Mouse (Mus musculus) adrenal gland, postnatal 36 days (tissue): ENCODE results near the gene Olfr649. TPM values are rescaled to one million over a fixed set of nuclear protein-coding genes. Genes with fewer than 3 reads are reported as not detected.
A peak's percentile ranks its signal among the peaks of the same experiment; 100 is the strongest.

Experiments
- DNase-seq, 2 experiments: peaks; one replicate each; pipeline ENCODE4 v3.0.0; 2021; ENCODE audit warnings: mixed read lengths in 1 of 2
- long read RNA-seq, 2 experiments: library from polyadenylated mRNA; stranded (forward); transcript quantifications; one replicate each; pipeline ENCODE4 v2.0.0; 2021; ENCODE audit warnings: borderline sequencing depth in 2 of 2
- total RNA-seq, 2 experiments: library from RNA; stranded (reverse); gene quantifications; 2 replicates each; pipeline ENCODE4 v1.2.3; 2021

Gene Olfr649
- total RNA-seq = not detected
- long read RNA-seq, experiment 1 = 0 reads
- long read RNA-seq, experiment 2 = 0 reads

- DNase-seq = no peak
These were observed at the start of gene Olfr649 for GRCm38 (mm10) chr7:104195885-104196284. TSS of gene Olfr649 (minus strand) at chr7:104195985.

GRCm38 (mm10) chr7:104244287-104245181 lies 48.7 kb upstream of the Olfr649 start, which contains the start of gene Trim34a:
TSS of gene Trim34a (plus strand) at chr7:104244457.
- peak; percentile 41 to 76 for DNase-seq

- no peak for DNase-seq
These were observed 47.8 kb upstream of the Olfr649 start for GRCm38 (mm10) chr7:104243616-104244015.

- DNase-seq = no peak
These were observed 45.1 kb upstream of the Olfr649 start for GRCm38 (mm10) chr7:104240857-104241256.

- DNase-seq = peak; percentile 27 to 46
These were observed 35.4 kb upstream of the Olfr649 start for GRCm38 (mm10) chr7:104231203-104231602.

- DNase-seq = peak; percentile 94
These were observed 23.1 kb upstream of the Olfr649 start, which contains the start of gene Trim6 for GRCm38 (mm10) chr7:104218701-104219569. TSS of gene Trim6 (plus strand) at chr7:104218793.

- DNase-seq = no peak
These were observed 22.1 kb upstream of the Olfr649 start for GRCm38 (mm10) chr7:104217881-104218280.

- no peak for DNase-seq
These were observed 20.3 kb upstream of the Olfr649 start for GRCm38 (mm10) chr7:104216011-104216535.

GRCm38 (mm10) chr7:104206197-104206596 lies 10.4 kb upstream of the Olfr649 start:
- DNase-seq = no peak

- peak; percentile 79 to 86 for DNase-seq
These were observed 4.0 kb upstream of the Olfr649 start for GRCm38 (mm10) chr7:104199822-104200221.

GRCm38 (mm10) chr7:104191275-104191674 lies 4.5 kb downstream of the Olfr649 start:
- no peak for DNase-seq

GRCm38 (mm10) chr7:104183292-104183691 lies 12.5 kb downstream of the Olfr649 start, which contains the start of gene Olfr648:
TSS of gene Olfr648 (minus strand) at chr7:104183392.
- DNase-seq = no peak

GRCm38 (mm10) chr7:104179074-104179473 lies 16.7 kb downstream of the Olfr649 start:
- no peak for DNase-seq

- DNase-seq = no peak
These were observed 17.2 kb downstream of the Olfr649 start for GRCm38 (mm10) chr7:104178422-104179054.

- no peak for DNase-seq
These were observed 20.7 kb downstream of the Olfr649 start for GRCm38 (mm10) chr7:104175085-104175484.

- DNase-seq = no peak
These were observed 26.1 kb downstream of the Olfr649 start for GRCm38 (mm10) chr7:104169634-104170204.

- DNase-seq = no peak
These were observed 28.7 kb downstream of the Olfr649 start for GRCm38 (mm10) chr7:104167105-104167504.

- DNase-seq = no peak
These were observed 45.3 kb downstream of the Olfr649 start, which contains the start of gene Ubqlnl for GRCm38 (mm10) chr7:104150456-104150855. TSS of gene Ubqlnl (minus strand) at chr7:104150556.

- no peak for DNase-seq
These were observed 52.6 kb downstream of the Olfr649 start, which contains the start of gene Ubqln3 for GRCm38 (mm10) chr7:104143179-104143578. TSS of gene Ubqln3 (minus strand) at chr7:104143279.
